Mouse (Mus musculus) bone marrow, adult 2 months (tissue): Measurements from ENCODE around the gene Atg10. TPM values are rescaled to one million over a fixed set of nuclear protein-coding genes. Genes with fewer than 3 reads are reported as not detected.
"Not testable (repeated sequence)": the region's sequence is repeated elsewhere in the genome, so short reads cannot be mapped to it uniquely, and the experiment has no call there.

Experiments
- H3K27ac ChIP-seq: fragments of 200-500 bp; 2 replicates; pipeline ENCODE4 v1.5.1; 2012; ENCODE audit warnings: low read depth, mild to moderate bottlenecking, control low read depth, inconsistent platforms, low read length; ENCODE audit not compliant: control insufficient read depth, poor library complexity, insufficient read depth
- H3K4me1 ChIP-seq: fragments of 200-500 bp; 2 replicates; pipeline ENCODE4 v1.6.1; 2011; ENCODE audit warnings: low read length; ENCODE audit not compliant: control insufficient read depth, insufficient read depth
- H3K4me3 ChIP-seq: fragments of 200-500 bp; replicated peaks from 2 replicates; pipeline ENCODE3; 2011; ENCODE audit warnings: mild to moderate bottlenecking, low read depth, low read length, control low read depth; ENCODE audit not compliant: control insufficient read depth
- CTCF ChIP-seq: fragments of 200-500 bp; IDR thresholded peaks from 2 replicates; pipeline ENCODE4 v1.5.1; 2011; ENCODE audit warnings: low read length, control low read depth; ENCODE audit not compliant: control insufficient read depth, insufficient read depth
- POLR2A ChIP-seq: fragments of 200-500 bp; IDR thresholded peaks from 2 replicates; pipeline ENCODE4 v1.6.1; 2011; ENCODE audit warnings: low read depth, mild to moderate bottlenecking, control low read depth, low read length, borderline replicate concordance; ENCODE audit not compliant: control insufficient read depth
- WGBS: fragments of 180-500 bp; shearing (Covaris S2); methylation state at CpG from one replicate; pipeline ENCODE4 v1.1.7; 2018; 5-methylcytosine and 5-hydroxymethylcytosine counted together
- polyA plus RNA-seq: library from polyadenylated mRNA; stranded (reverse); fragments of >200 nt; gene quantifications from 2 replicates; pipeline ENCODE4 v1.2.4, GENCODE M21; 2011; ENCODE audit warnings: low replicate concordance; ENCODE audit not compliant: missing spikeins, insufficient read depth, insufficient read length

Atg10 gene
- 3.2 and 3.5 TPM in 2 replicates for polyA plus RNA-seq

- TF ChIP-seq CTCF (no peak), POLR2A (peak; percentile 79; the same call in 1 of the 2 replicates)
- Histone ChIP-seq H3K27ac (peak within 1 kb of the TSS; percentile 91), H3K4me3 (peak within 1 kb of the TSS; percentile 73), H3K4me1 (no peaks in the 10 kb centered on the region)
- under 1% methylated on average over 55 of the region's 55 CpGs for WGBS
Observed at GRCm38 (mm10) chr13:91223587-91224437, at the start of gene Atg10. Gene Atg10 (minus strand): TSS chr13:91223968.

DNA sequence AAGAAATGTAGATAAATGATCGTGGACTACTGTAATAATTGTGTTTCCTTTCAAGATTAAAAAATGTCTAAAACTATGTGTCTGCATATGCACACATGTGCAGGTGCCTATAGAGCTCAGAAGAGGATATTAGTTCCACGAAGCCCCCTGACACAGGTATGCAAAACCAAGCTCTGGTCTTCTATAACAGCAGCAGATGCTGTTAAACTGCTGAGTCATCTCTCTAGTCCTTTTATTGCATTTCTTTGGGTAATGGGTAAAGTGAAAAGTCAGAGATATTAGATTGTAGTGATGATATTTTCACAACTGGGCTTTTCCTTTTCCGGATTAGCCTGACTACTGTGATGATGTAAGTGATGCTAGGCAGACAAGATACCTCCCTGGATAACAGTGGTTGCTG lies 28.6 kb upstream of the Atg10 start:
- Histone ChIP-seq H3K4me3 (no peak overlapping the region), H3K4me1 (no peaks in the 10 kb centered on the region), H3K27ac (no peak overlapping the region)
- TF ChIP-seq CTCF (no peak), POLR2A (no peak)
- WGBS: 78% methylated on average over 3 of the region's 3 CpGs

DNA sequence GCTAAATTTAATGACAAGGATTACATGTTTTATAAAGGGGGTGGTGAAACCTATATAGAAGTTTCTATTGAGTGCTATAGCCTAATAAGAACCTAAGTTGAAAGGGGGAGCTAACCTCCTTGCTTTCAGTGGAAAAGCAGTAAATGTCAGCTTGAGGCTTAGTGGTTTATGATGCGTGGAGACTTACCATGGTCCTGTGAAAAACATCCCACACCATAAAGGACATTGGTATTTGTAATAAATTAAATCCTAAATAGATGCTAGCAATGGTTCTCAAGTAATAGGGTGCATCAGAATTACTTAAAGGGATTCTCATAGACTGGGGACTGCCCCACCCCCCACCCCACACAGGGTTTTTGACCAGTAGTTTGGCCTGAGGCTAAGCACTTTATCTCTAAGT lies 27.9 kb upstream of the Atg10 start:
- 79% methylated on average over 1 of the region's 1 CpGs for WGBS
- TF ChIP-seq CTCF (no peak), POLR2A (no peak)

GRCm38 (mm10) chr13:91250050-91250449 lies 26.3 kb upstream of the Atg10 start:
- not testable (repeated sequence) for H3K4me3 ChIP-seq, H3K4me1 ChIP-seq, H3K27ac ChIP-seq
- WGBS: 52% methylated on average over 2 of the region's 2 CpGs

More for the DNA sequence above, 27.9 kb upstream of the Atg10 start:
- no peaks in the 10 kb centered on the region for H3K4me1 ChIP-seq
- H3K27ac ChIP-seq: no peak overlapping the region
- no peak overlapping the region for H3K4me3 ChIP-seq

DNA sequence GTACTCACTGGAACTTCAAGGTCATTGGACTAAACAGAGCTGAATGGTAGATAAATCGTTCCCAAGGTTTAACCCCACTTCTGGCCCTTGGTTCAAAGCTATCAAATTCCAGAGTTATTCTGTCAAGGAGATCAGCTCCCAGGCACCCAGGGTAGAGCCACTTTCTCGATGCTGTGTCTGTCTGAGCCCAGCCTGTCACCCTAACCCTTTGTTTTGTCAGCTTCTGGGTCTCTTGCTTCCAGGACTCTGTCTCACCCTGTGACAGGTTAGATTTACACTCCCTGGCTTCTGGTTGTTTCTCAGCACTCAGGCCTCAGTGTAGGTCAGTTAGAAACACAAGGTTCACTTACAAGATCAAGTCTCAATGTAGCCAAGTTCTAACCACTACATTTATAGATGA lies 22.7 kb upstream of the Atg10 start:
- TF ChIP-seq CTCF: no peak
- TF ChIP-seq POLR2A: no peak
- H3K27ac ChIP-seq: no peak overlapping the region
- 63% methylated on average over 2 of the region's 2 CpGs for WGBS
- no peaks in the 10 kb centered on the region for H3K4me1 ChIP-seq
- H3K4me3 ChIP-seq: no peak overlapping the region

DNA sequence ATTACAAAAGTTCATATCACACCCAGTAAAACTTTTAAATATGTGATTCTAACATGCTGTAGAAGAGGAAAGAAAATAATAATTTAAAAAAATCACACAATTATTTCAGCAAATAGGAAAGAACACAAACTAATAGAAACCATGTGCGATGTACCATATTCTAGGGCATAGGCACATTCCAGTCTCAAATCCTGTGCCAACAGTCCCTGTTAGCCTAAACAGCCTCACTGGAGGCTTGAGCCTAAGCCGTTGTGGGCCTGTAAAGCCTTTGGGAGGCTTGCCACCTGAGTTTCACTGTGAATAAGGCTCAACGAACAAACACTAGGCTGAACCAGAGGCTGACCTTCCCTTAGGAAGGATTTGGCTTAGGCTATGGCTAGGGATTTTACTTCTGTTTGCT lies 14.2 kb upstream of the Atg10 start:
- no peak overlapping the region for H3K27ac ChIP-seq
- 83% methylated on average over 3 of the region's 3 CpGs for WGBS

DNA sequence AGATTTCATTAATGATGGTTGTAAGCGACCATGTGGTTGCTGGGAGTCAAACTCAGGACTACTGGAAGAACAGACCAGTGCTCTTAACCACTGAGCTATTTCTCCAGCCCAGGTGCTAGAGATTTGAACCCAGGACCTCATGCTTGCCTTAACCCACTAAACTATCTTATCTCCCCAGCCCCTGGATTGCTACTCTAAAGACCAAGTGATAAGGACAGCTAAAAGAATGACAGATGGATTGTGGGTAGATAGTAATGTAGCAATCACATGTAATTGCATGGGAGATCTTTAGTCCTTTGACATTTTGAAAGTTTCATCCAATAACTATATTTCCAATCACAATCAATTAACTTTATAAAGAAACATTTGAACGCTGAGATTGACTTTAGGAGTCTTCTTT lies 13.1 kb upstream of the Atg10 start:
- no peak for TF ChIP-seq POLR2A
- TF ChIP-seq CTCF: no peak
- 75% methylated on average over 2 of the region's 2 CpGs for WGBS
- H3K4me3 ChIP-seq: no peak overlapping the region
- no peak overlapping the region for H3K27ac ChIP-seq
- no peaks in the 10 kb centered on the region for H3K4me1 ChIP-seq

More for the DNA sequence above, 14.2 kb upstream of the Atg10 start:
- H3K4me3 ChIP-seq: no peak overlapping the region
- no peaks in the 10 kb centered on the region for H3K4me1 ChIP-seq
- TF ChIP-seq CTCF (no peak), POLR2A (no peak)

- TF ChIP-seq CTCF (no peak), POLR2A (no peak)
- WGBS: 19% methylated on average over 2 of the region's 2 CpGs
- no peak overlapping the region for H3K27ac ChIP-seq
Observed at GRCm38 (mm10) chr13:91224438-91224814, 658 bp upstream of the Atg10 start.

More at GRCm38 (mm10) chr13:91224438-91224814, 658 bp upstream of the Atg10 start:
- no peaks in the 10 kb centered on the region for H3K4me1 ChIP-seq
- H3K4me3 ChIP-seq: no peak overlapping the region
